Mouse (Mus musculus) stomach, embryonic 15.5 days (tissue): ENCODE results near the gene Armh3. TPM values are rescaled to one million over a fixed set of nuclear protein-coding genes. Genes with fewer than 3 reads are reported as not detected.

Experiments used
- ATAC-seq: fragments of 200-750 bp; cut with Nextera tagmentation; 2 replicates; pipeline ENCODE4 v1.8.0; 2017; ENCODE audit warnings: low read depth, moderate number of reproducible peaks, moderate TSS enrichment; ENCODE audit not compliant: insufficient read depth, low FRiP score
- H3K27ac ChIP-seq: fragments of 300-500 bp; sonication (generic); 2 replicates; pipeline ENCODE4 v1.5.1; 2015; ENCODE audit warnings: mild to moderate bottlenecking, inconsistent platforms
- H3K27me3 ChIP-seq: fragments of 300-500 bp; sonication (generic); replicated peaks from 2 replicates; pipeline ENCODE4 v1.6.1; 2015; ENCODE audit warnings: inconsistent platforms
- H3K36me3 ChIP-seq: fragments of 300-500 bp; sonication (generic); 2 replicates; pipeline ENCODE4 v1.6.1; 2015; ENCODE audit warnings: inconsistent platforms
- H3K4me1 ChIP-seq: fragments of 300-500 bp; sonication (generic); 2 replicates; pipeline ENCODE4 v1.6.1; 2015; ENCODE audit warnings: inconsistent platforms
- H3K4me2 ChIP-seq: fragments of 300-500 bp; sonication (generic); 2 replicates; pipeline ENCODE4 v1.6.1; 2015; ENCODE audit warnings: mild to moderate bottlenecking, inconsistent platforms
- H3K4me3 ChIP-seq: fragments of 300-500 bp; sonication (generic); replicated peaks from 2 replicates; pipeline ENCODE4 v1.5.1; 2015; ENCODE audit warnings: inconsistent platforms
- H3K9ac ChIP-seq: fragments of 300-500 bp; sonication (generic); 2 replicates; pipeline ENCODE4 v1.6.1; 2015; ENCODE audit warnings: inconsistent platforms
- H3K9me3 ChIP-seq: fragments of 300-500 bp; sonication (generic); 2 replicates; pipeline ENCODE4 v1.6.1; 2016; ENCODE audit warnings: inconsistent platforms
- WGBS: fragments of 180-500 bp; shearing (Covaris S2); methylation state at CpG from one replicate; pipeline ENCODE4 v1.1.7; 2015; 5-methylcytosine and 5-hydroxymethylcytosine counted together
- polyA plus RNA-seq: library from polyadenylated mRNA; unstranded; fragments of >200 nt; fragmentation: Nextera tagmentation; extraction: Ambion mirVana; gene quantifications from 2 replicates; pipeline ENCODE4 v1.2.1, GENCODE M21; 2015

The Armh3 gene
- polyA plus RNA-seq, 1 experiment from 2014 or later: 13.1 TPM

GRCm38 (mm10) chr19:46030196-46030983, 32.1 kb upstream of the Armh3 start:
- no peak for ATAC-seq
- Histone ChIP-seq H3K36me3 (peaks cover 44% of the 10 kb centered on the region), H3K4me1 (0 out of 2 replicates have a peak, but pooled peaks cover 4% of the 10 kb centered on the region), H3K9ac (no peak overlapping the region), H3K4me3 (no peak overlapping the region), H3K27me3 (no peaks in the 10 kb centered on the region), H3K4me2 (no peak overlapping the region), H3K9me3 (no peaks in the 10 kb centered on the region), H3K27ac (no peak overlapping the region)
- 92% methylated on average over 10 of the region's 10 CpGs for WGBS

- no peaks in the 10 kb centered on the region for H3K27me3 ChIP-seq
- no peak for ATAC-seq
- 71% methylated on average over 1 of the region's 1 CpGs for WGBS
Measured at GRCm38 (mm10) chr19:46029652-46030051, 31.4 kb upstream of the Armh3 start.

GRCm38 (mm10) chr19:46028747-46029320, 30.5 kb upstream of the Armh3 start:
- H3K27ac ChIP-seq: no peak overlapping the region
- 0 out of 2 replicates have a peak, but pooled peaks cover 4% of the 10 kb centered on the region for H3K4me1 ChIP-seq
- H3K9me3 ChIP-seq: no peaks in the 10 kb centered on the region
- no peak overlapping the region for H3K9ac ChIP-seq
- no peak for ATAC-seq
- 68% methylated on average over 11 of the region's 11 CpGs for WGBS
- H3K4me3 ChIP-seq: no peak overlapping the region
- no peak overlapping the region for H3K4me2 ChIP-seq
- peaks cover 28% of the 10 kb centered on the region for H3K36me3 ChIP-seq
- H3K27me3 ChIP-seq: no peaks in the 10 kb centered on the region

More at GRCm38 (mm10) chr19:46029652-46030051, 31.4 kb upstream of the Armh3 start:
- H3K4me3 ChIP-seq: no peak overlapping the region
- peaks cover 36% of the 10 kb centered on the region for H3K36me3 ChIP-seq
- 0 out of 2 replicates have a peak, but pooled peaks cover 4% of the 10 kb centered on the region for H3K4me1 ChIP-seq
- H3K27ac ChIP-seq: no peak overlapping the region
- H3K4me2 ChIP-seq: no peak overlapping the region
- H3K9me3 ChIP-seq: no peaks in the 10 kb centered on the region
- H3K9ac ChIP-seq: no peak overlapping the region

- ATAC-seq: peak; percentile 11; the same call in 1 of the 2 replicates
- H3K9me3 ChIP-seq: no peaks in the 10 kb centered on the region
- no peak overlapping the region for H3K9ac ChIP-seq
- WGBS: 63% methylated on average over 8 of the region's 8 CpGs
- no peaks in the 10 kb centered on the region for H3K27me3 ChIP-seq
- no peak overlapping the region for H3K4me2 ChIP-seq
- 0 out of 2 replicates have a peak, but pooled peaks cover 7% of the 10 kb centered on the region for H3K36me3 ChIP-seq
- no peak overlapping the region for H3K4me3 ChIP-seq
- no peak overlapping the region for H3K27ac ChIP-seq
- H3K4me1 ChIP-seq: 0 out of 2 replicates have a peak, but pooled peaks cover 4% of the 10 kb centered on the region
Measured at GRCm38 (mm10) chr19:46026567-46026966, 28.3 kb upstream of the Armh3 start.

GRCm38 (mm10) chr19:46024959-46025358, 26.7 kb upstream of the Armh3 start:
- Histone ChIP-seq H3K9ac (no peak overlapping the region), H3K36me3 (no peaks in the 10 kb centered on the region), H3K9me3 (no peaks in the 10 kb centered on the region), H3K4me1 (0 out of 2 replicates have a peak, but pooled peaks cover 4% of the 10 kb centered on the region), H3K4me3 (no peak overlapping the region), H3K27me3 (no peaks in the 10 kb centered on the region), H3K27ac (0 out of 2 replicates have a peak overlapping the region, but pooled peaks have one; percentile 8), H3K4me2 (no peak overlapping the region)
- ATAC-seq: peak; percentile 80
- WGBS: 58% methylated on average over 6 of the region's 6 CpGs

DNA sequence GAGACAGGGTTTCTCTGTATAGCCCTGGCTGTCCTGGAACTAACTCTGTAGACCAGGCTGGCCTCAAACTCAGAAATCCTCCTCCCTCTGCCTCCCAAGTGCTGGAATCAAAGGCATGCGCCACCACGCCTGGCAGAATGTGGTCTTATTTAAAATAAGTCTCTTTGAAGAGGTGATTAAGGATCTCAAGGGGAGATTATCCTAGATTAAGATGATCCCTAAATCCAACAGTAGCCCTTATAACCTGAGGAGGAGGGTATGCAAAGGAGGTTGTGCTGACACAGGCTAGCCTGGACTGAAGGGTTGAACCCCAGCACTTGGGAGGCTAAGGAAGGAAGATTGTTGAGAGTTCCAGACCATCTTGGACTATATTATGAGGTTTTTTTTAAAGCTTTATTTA, 17.7 kb upstream of the Armh3 start:
- ATAC-seq: no peak
- no peak overlapping the region for H3K4me2 ChIP-seq
- H3K27me3 ChIP-seq: no peaks in the 10 kb centered on the region
- no peak overlapping the region for H3K9ac ChIP-seq
- 80% methylated on average over 2 of the region's 2 CpGs for whole genome bisulfite sequencing
- no peaks in the 10 kb centered on the region for H3K4me1 ChIP-seq
- H3K36me3 ChIP-seq: no peaks in the 10 kb centered on the region
- H3K4me3 ChIP-seq: no peak overlapping the region
- no peak overlapping the region for H3K27ac ChIP-seq
- H3K9me3 ChIP-seq: no peaks in the 10 kb centered on the region

GRCm38 (mm10) chr19:46014572-46015178, 16.4 kb upstream of the Armh3 start:
- no peaks in the 10 kb centered on the region for H3K9me3 ChIP-seq
- no peak overlapping the region for H3K27ac ChIP-seq
- 32% methylated on average over 12 of the region's 12 CpGs for WGBS
- H3K27me3 ChIP-seq: no peaks in the 10 kb centered on the region
- H3K4me2 ChIP-seq: no peak overlapping the region
- peak; percentile 65; the same call in 1 of the 2 replicates for ATAC-seq
- H3K4me3 ChIP-seq: no peak overlapping the region
- H3K36me3 ChIP-seq: no peaks in the 10 kb centered on the region
- no peak overlapping the region for H3K9ac ChIP-seq
- H3K4me1 ChIP-seq: no peaks in the 10 kb centered on the region

GRCm38 (mm10) chr19:46005680-46006079, 7.4 kb upstream of the Armh3 start:
- WGBS: 85% methylated on average over 7 of the region's 7 CpGs
- no peaks in the 10 kb centered on the region for H3K9me3 ChIP-seq
- no peak overlapping the region for H3K27ac ChIP-seq
- H3K4me1 ChIP-seq: peaks cover 17% of the 10 kb centered on the region
- H3K4me2 ChIP-seq: no peak overlapping the region
- H3K36me3 ChIP-seq: peaks cover 2% of the 10 kb centered on the region; the same call in 1 of the 2 replicates
- no peaks in the 10 kb centered on the region for H3K27me3 ChIP-seq
- no peak for ATAC-seq
- H3K4me3 ChIP-seq: no peak overlapping the region
- H3K9ac ChIP-seq: no peak overlapping the region

DNA sequence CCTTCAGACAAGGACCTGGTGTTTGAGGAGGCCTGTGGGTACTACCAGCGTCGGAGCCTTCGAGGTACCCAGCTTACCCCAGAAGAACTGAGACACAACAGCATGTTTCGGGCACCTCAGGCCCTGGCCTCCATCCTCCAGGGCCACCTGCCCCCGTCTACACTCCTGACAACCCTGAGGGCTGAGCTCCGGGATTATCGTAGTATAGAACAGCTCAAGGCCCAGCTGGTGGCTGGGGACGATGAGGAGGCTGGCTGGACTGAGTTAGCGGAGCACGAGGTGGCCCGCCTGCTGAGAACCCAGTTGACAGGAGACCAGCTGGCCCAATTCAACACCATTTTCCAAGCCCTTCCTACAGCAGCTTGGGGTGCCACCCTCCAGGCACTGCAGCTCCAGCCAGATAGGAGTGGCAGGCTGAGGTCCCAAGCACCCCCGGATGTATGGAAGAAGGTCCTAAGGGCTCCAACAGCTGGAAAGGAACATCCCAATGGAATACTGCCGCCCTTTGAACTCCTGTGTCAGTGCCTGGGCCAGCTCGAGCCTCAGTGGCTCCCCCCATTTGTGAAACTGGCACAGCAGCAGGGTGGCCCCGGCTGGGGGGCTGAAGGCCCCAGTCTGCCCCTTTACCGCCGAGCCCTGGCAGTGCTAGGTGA, 6.7 kb upstream of the Armh3 start:
- Histone ChIP-seq H3K9ac (no peak overlapping the region), H3K4me2 (peak overlapping the region; percentile 99; the same call in 1 of the 2 replicates)
- WGBS: 77% methylated on average over 17 of the region's 17 CpGs

DNA sequence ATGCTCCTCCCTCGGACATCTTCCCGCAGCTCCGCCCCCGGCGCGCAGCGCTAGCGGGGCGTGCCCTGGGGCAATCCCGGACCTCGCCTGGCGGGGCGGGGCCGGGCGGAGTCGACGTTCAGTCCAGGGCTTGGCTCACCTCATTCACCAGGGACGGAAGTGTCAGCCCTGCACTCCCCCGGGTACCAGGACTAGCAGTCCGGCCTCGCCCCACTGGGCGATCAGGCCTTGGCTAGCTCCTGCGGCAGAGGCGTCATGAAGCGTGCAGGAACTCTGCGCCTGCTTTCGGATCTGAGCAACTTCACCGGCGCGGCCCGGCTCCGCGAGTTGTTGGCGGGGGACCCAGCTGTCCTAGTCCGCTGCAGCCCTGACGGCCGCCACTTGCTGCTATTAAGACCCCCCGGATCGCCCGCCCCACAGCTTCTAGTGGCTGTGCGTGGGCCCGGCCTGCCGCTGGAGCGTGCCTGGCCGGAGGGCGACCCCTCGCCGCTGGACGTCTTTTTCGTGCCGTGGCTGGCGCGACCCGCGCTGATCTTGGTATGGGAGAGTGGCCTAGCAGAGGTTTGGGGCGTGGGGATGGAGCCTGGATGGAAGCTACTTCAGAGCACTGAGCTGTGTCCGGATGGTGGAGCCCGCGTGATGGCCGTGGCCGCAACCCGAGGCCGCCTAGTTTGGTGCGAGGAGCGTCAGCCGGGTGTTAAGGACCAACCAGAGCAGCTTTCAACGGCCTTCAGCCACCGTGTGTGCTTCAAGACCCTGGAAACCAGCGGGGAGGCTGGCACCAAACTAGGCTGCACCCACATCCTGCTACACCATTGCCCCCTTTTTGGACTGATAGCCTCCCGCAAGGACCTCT, 5.3 kb upstream of the Armh3 start, which contains the start of gene Hps6:
TSS of gene Hps6 (plus strand) at position 138 of the 856 bp plus-strand sequence.
- Histone ChIP-seq H3K36me3 (peaks cover 2% of the 10 kb centered on the region; the same call in 1 of the 2 replicates), H3K27ac (peak within 1 kb of the TSS; percentile 59), H3K27me3 (no peaks in the 10 kb centered on the region), H3K4me2 (peak within 1 kb of the TSS; percentile 99), H3K4me3 (peak within 1 kb of the TSS; percentile 76), H3K9ac (peak within 1 kb of the TSS; percentile 73), H3K9me3 (no peaks in the 10 kb centered on the region), H3K4me1 (peaks cover 17% of the 10 kb centered on the region)
- WGBS: 2% methylated on average over 70 of the region's 70 CpGs
- peak; percentile 91 for ATAC-seq

More for the DNA sequence above, 6.7 kb upstream of the Armh3 start:
- Histone ChIP-seq H3K36me3 (peaks cover 2% of the 10 kb centered on the region; the same call in 1 of the 2 replicates), H3K4me3 (0 out of 2 replicates have a peak overlapping the region, but pooled peaks have one; percentile 76), H3K4me1 (peaks cover 17% of the 10 kb centered on the region), H3K27ac (no peak overlapping the region), H3K27me3 (no peaks in the 10 kb centered on the region), H3K9me3 (no peaks in the 10 kb centered on the region)
- no peak for ATAC-seq

DNA sequence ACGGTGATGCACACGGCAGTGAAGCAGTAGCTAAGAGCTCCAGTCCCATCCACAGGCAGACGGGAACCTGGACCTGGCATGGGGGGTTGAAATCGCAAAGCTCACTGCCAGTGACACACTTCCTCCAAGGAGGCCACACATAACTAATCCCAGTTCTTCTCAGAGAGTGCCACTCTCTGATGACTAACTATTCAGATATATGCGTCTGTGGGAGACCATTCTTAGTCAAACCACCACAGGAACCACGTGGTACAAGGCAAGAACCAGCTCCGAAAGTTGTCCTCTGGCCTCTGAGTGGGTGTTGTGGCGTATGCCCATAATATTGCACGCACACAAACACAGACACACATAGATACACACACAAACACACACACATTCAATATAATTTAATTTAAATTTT, 4.0 kb upstream of the Armh3 start:
- no peaks in the 10 kb centered on the region for H3K36me3 ChIP-seq
- H3K4me3 ChIP-seq: no peak overlapping the region
- H3K4me2 ChIP-seq: no peak overlapping the region
- H3K9ac ChIP-seq: no peak overlapping the region
- H3K4me1 ChIP-seq: peaks cover 20% of the 10 kb centered on the region
- no peak for ATAC-seq
- no peak overlapping the region for H3K27ac ChIP-seq
- H3K27me3 ChIP-seq: no peaks in the 10 kb centered on the region
- WGBS: 72% methylated on average over 9 of the region's 9 CpGs
- H3K9me3 ChIP-seq: no peaks in the 10 kb centered on the region
